Mouse (Mus musculus) E14TG2a.4 (cell line): ENCODE results near the gene Ak9.

Experiments used
- CTCF ChIP-seq: conservative IDR thresholded peaks from 2 replicates; pipeline ENCODE4 v1.5.1; 2014; ENCODE audit warnings: low read length
- POU5F1 ChIP-seq: IDR thresholded peaks from 2 replicates; pipeline ENCODE4 v1.6.1; 2014; ENCODE audit warnings: low read length, borderline replicate concordance

- TF ChIP-seq CTCF: no peak
- no peak for TF ChIP-seq POU5F1
Measured at GRCm38 (mm10) chr10:41385506-41386221, 81.9 kb downstream of the Ak9 start.
